Mouse (Mus musculus): ENCODE data around the gene Drosha. TPM values are rescaled to one million over a fixed set of nuclear protein-coding genes. Genes with fewer than 3 reads are reported as not detected.
"Not testable (repeated sequence)": the region's sequence is repeated elsewhere in the genome, so short reads cannot be mapped to it uniquely, and the experiment has no call there.

The Drosha gene
- polyA plus RNA-seq, 1 experiment from 2014 or later = 81.4 TPM

DNA sequence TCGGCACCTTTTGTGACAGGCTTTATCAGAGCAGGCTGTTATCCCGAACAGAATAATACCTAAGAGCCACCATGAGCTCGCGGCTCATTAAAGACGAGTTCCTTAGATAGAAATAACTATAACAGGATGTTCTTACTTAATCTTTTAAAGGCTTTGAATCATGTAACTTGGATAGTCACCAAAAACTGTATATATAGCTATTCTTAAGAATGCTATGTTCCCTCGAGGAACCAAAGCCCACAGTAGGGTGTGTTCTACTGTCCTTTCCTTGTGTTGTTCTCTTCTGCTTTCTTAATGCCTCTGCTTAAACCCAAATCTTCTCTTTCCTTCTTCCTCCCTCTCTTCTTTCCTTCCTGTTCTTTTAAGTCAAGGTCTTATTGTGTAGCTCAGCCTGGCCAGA lies 26.6 kb upstream of the Drosha start:
- WGBS = 86% methylated on average over 6 of the region's 6 CpGs
- H3K4me2 ChIP-seq (ENCODE audit: low read depth, severe bottlenecking) = no peak overlapping the region
- no peaks in the 10 kb centered on the region for H3K27me3 ChIP-seq (ENCODE audit: control insufficient read depth, insufficient read depth, low read length)
- no peaks in the 10 kb centered on the region for H3K9me3 ChIP-seq (ENCODE audit: control insufficient read depth, low read length)
- no peaks in the 10 kb centered on the region for H3K4me1 ChIP-seq (ENCODE audit: control insufficient read depth, insufficient read depth, low read length)
- H3K9ac ChIP-seq (ENCODE audit: low read length) = no peak overlapping the region
- H3K4me3 ChIP-seq (ENCODE audit: low read depth, low read length) = no peak overlapping the region
- DNase-seq (ENCODE audit: low spot score) (no peak), ATAC-seq (ENCODE audit: insufficient number of reproducible peaks, low FRiP score, low TSS enrichment, low read depth) (no peak)
- H3K27ac ChIP-seq (replicated peaks; ENCODE audit: low read depth, low read length) = no peak overlapping the region
- H3K36me3 ChIP-seq (ENCODE audit: control insufficient read depth, insufficient read depth, low read length) = no peaks in the 10 kb centered on the region

DNA sequence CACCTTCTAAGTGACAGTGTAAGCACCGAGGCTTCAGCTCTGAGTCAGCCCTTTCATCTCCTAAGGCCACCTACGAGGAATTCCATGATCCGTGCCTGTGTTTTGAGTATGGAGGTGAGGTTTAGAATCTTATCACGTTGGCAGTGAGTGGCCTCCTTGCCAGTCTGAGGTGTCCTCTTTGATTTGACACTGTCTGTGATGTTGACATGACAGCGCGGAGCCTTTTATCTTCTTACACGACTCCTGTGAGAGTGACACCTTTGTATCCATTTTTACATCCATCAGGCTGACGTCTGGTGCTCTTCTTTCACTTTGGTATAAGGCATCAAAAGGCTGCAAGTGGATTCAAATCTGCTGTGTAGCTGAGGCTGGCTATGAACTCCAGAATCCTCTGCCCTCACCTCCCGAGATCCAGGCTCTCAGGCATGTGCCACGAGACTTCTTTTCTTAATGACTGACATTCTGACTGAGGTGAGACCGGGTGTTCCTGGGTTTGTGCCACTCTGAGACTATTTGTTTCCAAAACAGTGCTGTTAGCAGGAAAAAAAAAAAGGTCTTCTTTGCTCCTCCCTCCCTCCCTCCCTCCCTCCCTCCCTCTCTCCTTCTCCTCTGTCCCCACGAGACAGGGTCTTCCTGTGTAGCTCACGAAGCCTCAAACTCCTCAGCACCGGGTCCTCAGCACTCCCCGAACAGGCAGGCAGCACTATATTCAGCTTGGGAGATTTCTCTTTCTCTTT lies 24.0 kb upstream of the Drosha start:
- H3K4me1 ChIP-seq (ENCODE audit: control insufficient read depth, insufficient read depth, low read length) = no peaks in the 10 kb centered on the region
- H3K9me3 ChIP-seq (ENCODE audit: control insufficient read depth, low read length) = no peaks in the 10 kb centered on the region
- 40% methylated on average over 15 of the region's 15 CpGs for WGBS
- no peak overlapping the region for H3K27ac ChIP-seq (replicated peaks; ENCODE audit: low read depth, low read length)
- no peak for DNase-seq (ENCODE audit: low spot score)
- H3K4me2 ChIP-seq (ENCODE audit: low read depth, severe bottlenecking) = no peak overlapping the region
- no peaks in the 10 kb centered on the region for H3K27me3 ChIP-seq (ENCODE audit: control insufficient read depth, insufficient read depth, low read length)
- no peak for ATAC-seq (ENCODE audit: insufficient number of reproducible peaks, low FRiP score, low TSS enrichment, low read depth)
- no peak overlapping the region for H3K4me3 ChIP-seq (ENCODE audit: low read depth, low read length)
- H3K9ac ChIP-seq (ENCODE audit: low read length) = no peak overlapping the region
- H3K36me3 ChIP-seq (ENCODE audit: control insufficient read depth, insufficient read depth, low read length) = no peaks in the 10 kb centered on the region

DNA sequence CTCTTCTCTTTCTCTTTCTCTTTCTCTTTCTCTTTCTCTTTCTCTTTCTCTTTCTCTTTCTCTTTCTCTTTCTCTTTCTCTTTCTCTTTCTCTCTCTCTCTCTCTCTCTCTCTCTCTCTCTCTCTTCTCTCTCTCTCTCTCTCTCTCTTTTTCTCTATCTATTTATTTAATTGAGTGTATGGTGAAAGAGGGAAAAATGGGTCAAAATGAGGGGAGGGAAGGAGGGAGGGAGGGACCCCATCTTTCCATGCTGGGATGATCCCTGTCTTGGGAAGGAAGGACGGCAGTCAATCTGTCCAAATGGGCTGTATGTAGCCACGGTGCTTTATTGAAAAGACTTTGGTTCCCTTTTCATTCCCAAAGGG lies 23.5 kb upstream of the Drosha start:
- H3K9me3 ChIP-seq (ENCODE audit: control insufficient read depth, low read length); H3K27ac ChIP-seq (replicated peaks; ENCODE audit: low read depth, low read length); H3K9ac ChIP-seq (ENCODE audit: low read length); H3K4me2 ChIP-seq (ENCODE audit: low read depth, severe bottlenecking); DNase-seq (ENCODE audit: low spot score); H3K4me1 ChIP-seq (ENCODE audit: control insufficient read depth, insufficient read depth, low read length); ATAC-seq (ENCODE audit: insufficient number of reproducible peaks, low FRiP score, low TSS enrichment, low read depth); H3K27me3 ChIP-seq (ENCODE audit: control insufficient read depth, insufficient read depth, low read length); H3K36me3 ChIP-seq (ENCODE audit: control insufficient read depth, insufficient read depth, low read length); H3K4me3 ChIP-seq (ENCODE audit: low read depth, low read length): not testable (repeated sequence)
- WGBS = 82% methylated on average over 2 of the region's 2 CpGs

DNA sequence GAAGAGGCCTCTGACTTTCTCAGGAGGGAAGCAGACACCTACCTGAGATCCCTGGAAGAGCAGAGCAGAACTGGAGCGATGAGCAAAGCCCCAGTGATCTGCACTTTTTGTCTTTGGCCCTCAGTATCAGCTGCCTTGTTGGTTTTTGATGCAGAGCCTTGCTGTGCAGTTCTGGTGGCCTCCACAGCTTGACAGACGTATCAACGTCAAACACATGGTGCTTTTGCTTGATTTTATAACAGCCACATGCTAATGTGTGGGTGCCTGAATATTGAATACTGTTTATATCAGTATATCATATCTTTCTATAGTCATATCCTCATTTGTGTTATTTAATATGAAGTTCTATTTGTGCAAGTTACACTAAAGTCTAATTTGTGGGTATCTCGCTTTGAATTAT lies 19.5 kb upstream of the Drosha start:
- Histone ChIP-seq H3K9me3 (ENCODE audit: control insufficient read depth, low read length) (no peaks in the 10 kb centered on the region), H3K4me1 (ENCODE audit: control insufficient read depth, insufficient read depth, low read length) (no peaks in the 10 kb centered on the region), H3K9ac (ENCODE audit: low read length) (no peak overlapping the region), H3K36me3 (ENCODE audit: control insufficient read depth, insufficient read depth, low read length) (peaks cover 15% of the 10 kb centered on the region), H3K27ac (replicated peaks; ENCODE audit: low read depth, low read length) (no peak overlapping the region), H3K4me3 (ENCODE audit: low read depth, low read length) (no peak overlapping the region), H3K4me2 (ENCODE audit: low read depth, severe bottlenecking) (no peak overlapping the region), H3K27me3 (ENCODE audit: control insufficient read depth, insufficient read depth, low read length) (no peaks in the 10 kb centered on the region)
- DNase-seq (ENCODE audit: low spot score) = no peak
- WGBS = 84% methylated on average over 4 of the region's 4 CpGs
- no peak for ATAC-seq (ENCODE audit: insufficient number of reproducible peaks, low FRiP score, low TSS enrichment, low read depth)

DNA sequence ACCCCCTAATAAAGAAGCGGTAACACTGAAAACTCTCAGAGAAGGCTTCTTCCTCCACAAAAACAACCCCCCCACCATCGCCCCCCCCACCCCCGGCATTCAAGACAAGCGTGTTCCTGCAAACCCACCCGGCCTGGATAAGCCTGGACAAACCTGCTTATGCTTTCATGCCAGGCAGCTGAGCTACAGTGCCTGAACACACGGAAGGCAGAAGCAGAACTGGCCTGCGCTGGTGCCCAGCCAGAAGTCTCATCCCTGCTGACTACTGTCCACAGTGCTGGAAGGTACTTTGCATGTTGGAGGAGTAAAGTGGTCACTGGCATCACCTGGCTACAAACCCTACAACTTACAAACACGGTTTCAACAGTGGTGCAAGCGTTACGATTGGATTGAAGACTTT lies 17.5 kb upstream of the Drosha start:
- H3K36me3 ChIP-seq (ENCODE audit: control insufficient read depth, insufficient read depth, low read length) = peaks cover 33% of the 10 kb centered on the region
- WGBS = 94% methylated on average over 10 of the region's 10 CpGs
- no peak for ATAC-seq (ENCODE audit: insufficient number of reproducible peaks, low FRiP score, low TSS enrichment, low read depth)

DNA sequence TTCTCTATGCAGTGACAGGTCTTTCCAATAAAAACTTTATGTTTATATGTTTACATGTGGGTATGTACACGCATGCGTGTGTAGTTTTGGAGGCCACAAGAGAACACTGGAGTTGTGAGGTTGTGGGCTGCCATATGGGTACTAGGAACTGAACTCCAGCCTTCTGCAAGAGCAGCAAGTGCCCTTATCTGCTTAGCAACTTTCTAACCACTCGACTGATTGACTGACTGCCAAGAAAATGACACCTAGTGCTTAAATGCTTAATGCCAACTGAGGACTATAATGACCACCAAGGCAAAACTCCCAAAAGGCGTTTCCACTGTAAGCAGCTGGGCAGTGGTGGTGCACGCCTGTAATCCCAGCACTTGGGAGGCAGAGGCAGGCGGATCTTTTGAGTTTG lies 15.3 kb upstream of the Drosha start:
- ATAC-seq (ENCODE audit: insufficient number of reproducible peaks, low FRiP score, low TSS enrichment, low read depth) = no peak
- Histone ChIP-seq H3K9me3 (ENCODE audit: control insufficient read depth, low read length) (no peaks in the 10 kb centered on the region), H3K4me1 (ENCODE audit: control insufficient read depth, insufficient read depth, low read length) (no peaks in the 10 kb centered on the region), H3K27ac (replicated peaks; ENCODE audit: low read depth, low read length) (no peak overlapping the region), H3K36me3 (ENCODE audit: control insufficient read depth, insufficient read depth, low read length) (peaks cover 46% of the 10 kb centered on the region), H3K9ac (ENCODE audit: low read length) (no peak overlapping the region), H3K27me3 (ENCODE audit: control insufficient read depth, insufficient read depth, low read length) (no peaks in the 10 kb centered on the region), H3K4me2 (ENCODE audit: low read depth, severe bottlenecking) (no peak overlapping the region), H3K4me3 (ENCODE audit: low read depth, low read length) (no peak overlapping the region)
- no peak for DNase-seq (ENCODE audit: low spot score)
- 89% methylated on average over 6 of the region's 6 CpGs for WGBS

More for the DNA sequence above, 17.5 kb upstream of the Drosha start:
- Histone ChIP-seq H3K4me3 (ENCODE audit: low read depth, low read length) (no peak overlapping the region), H3K9me3 (ENCODE audit: control insufficient read depth, low read length) (no peaks in the 10 kb centered on the region), H3K4me1 (ENCODE audit: control insufficient read depth, insufficient read depth, low read length) (no peaks in the 10 kb centered on the region), H3K4me2 (ENCODE audit: low read depth, severe bottlenecking) (no peak overlapping the region), H3K27me3 (ENCODE audit: control insufficient read depth, insufficient read depth, low read length) (no peaks in the 10 kb centered on the region), H3K9ac (ENCODE audit: low read length) (no peak overlapping the region), H3K27ac (replicated peaks; ENCODE audit: low read depth, low read length) (no peak overlapping the region)
- DNase-seq (ENCODE audit: low spot score) = no peak

DNA sequence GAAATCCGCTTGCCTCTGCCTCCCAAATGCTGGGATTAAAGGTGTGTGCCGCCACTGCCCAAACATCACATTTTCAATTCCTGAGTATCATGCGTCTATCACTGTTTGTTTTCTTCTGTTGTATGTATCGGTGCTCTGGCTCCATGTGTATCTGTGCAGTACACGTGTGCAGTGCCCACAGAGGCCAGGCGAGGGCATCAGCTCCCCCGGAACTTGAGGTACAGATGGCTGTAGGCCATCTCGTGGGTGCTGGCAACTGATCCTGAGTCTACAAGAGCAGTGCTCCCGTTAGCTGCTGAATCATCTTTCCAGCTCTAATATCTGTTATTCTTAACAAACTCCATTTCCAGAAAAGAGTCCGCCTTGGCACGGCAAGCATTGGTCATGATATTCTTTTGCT lies 12.0 kb upstream of the Drosha start:
- H3K36me3 ChIP-seq (ENCODE audit: control insufficient read depth, insufficient read depth, low read length) = peaks cover 56% of the 10 kb centered on the region
- H3K4me3 ChIP-seq (ENCODE audit: low read depth, low read length) = no peak overlapping the region
- H3K4me2 ChIP-seq (ENCODE audit: low read depth, severe bottlenecking) = no peak overlapping the region
- no peak for ATAC-seq (ENCODE audit: insufficient number of reproducible peaks, low FRiP score, low TSS enrichment, low read depth)
- no peak for DNase-seq (ENCODE audit: low spot score)
- no peaks in the 10 kb centered on the region for H3K27me3 ChIP-seq (ENCODE audit: control insufficient read depth, insufficient read depth, low read length)
- no peak overlapping the region for H3K9ac ChIP-seq (ENCODE audit: low read length)
- H3K9me3 ChIP-seq (ENCODE audit: control insufficient read depth, low read length) = no peaks in the 10 kb centered on the region
- no peak overlapping the region for H3K27ac ChIP-seq (replicated peaks; ENCODE audit: low read depth, low read length)
- 96% methylated on average over 11 of the region's 11 CpGs for WGBS
- no peaks in the 10 kb centered on the region for H3K4me1 ChIP-seq (ENCODE audit: control insufficient read depth, insufficient read depth, low read length)

DNA sequence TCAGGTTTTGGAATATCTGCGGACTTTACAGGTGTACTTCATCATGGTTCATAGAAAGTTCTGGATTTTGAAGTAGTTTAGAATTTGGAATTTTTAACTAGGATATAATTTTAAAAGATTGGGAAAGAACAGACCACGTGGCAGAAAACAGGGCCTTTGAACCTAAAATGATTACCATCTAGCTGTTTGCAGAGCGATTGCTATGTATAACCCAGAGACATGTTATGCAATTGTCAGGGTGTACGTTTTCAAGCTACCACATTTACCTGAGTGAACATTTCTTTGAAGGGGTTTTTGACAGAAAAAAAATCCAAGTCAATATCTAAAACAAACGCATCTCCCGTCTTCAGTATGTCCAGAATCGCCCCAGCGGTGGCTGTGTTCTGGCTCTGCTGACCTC lies 7.0 kb upstream of the Drosha start:
- ATAC-seq (ENCODE audit: insufficient number of reproducible peaks, low FRiP score, low TSS enrichment, low read depth) (no peak), DNase-seq (ENCODE audit: low spot score) (no peak)
- H3K4me3 ChIP-seq (ENCODE audit: low read depth, low read length) = no peak overlapping the region
- H3K27ac ChIP-seq (replicated peaks; ENCODE audit: low read depth, low read length) = no peak overlapping the region
- no peaks in the 10 kb centered on the region for H3K9me3 ChIP-seq (ENCODE audit: control insufficient read depth, low read length)
- H3K4me1 ChIP-seq (ENCODE audit: control insufficient read depth, insufficient read depth, low read length) = no peaks in the 10 kb centered on the region
- 96% methylated on average over 8 of the region's 8 CpGs for WGBS
- H3K27me3 ChIP-seq (ENCODE audit: control insufficient read depth, insufficient read depth, low read length) = no peaks in the 10 kb centered on the region
- H3K9ac ChIP-seq (ENCODE audit: low read length) = no peak overlapping the region
- no peak overlapping the region for H3K4me2 ChIP-seq (ENCODE audit: low read depth, severe bottlenecking)
- peaks cover 44% of the 10 kb centered on the region for H3K36me3 ChIP-seq (ENCODE audit: control insufficient read depth, insufficient read depth, low read length)
